Mouse (Mus musculus) myocyte (in vitro differentiated cells): ENCODE measurements at regions not wholly inside any gene's neighbourhood (a gene's known extent, or its start where the extent isn't known, plus 50 kb on each side); places are given as distances from the start of the nearest gene placed in this dataset.

Experiments used
- H3K27me3 ChIP-seq: one replicate; pipeline ENCODE4 v1.6.1; 2011; ENCODE audit not compliant: control insufficient read depth, insufficient read depth, insufficient read length
- H3K36me3 ChIP-seq: one replicate; pipeline ENCODE4 v1.6.1; 2011; ENCODE audit not compliant: control insufficient read depth, insufficient read depth
- H3K4me2 ChIP-seq: one replicate; pipeline ENCODE4 v1.6.1; 2011; ENCODE audit warnings: low read depth, control low read depth
- H3K4me3 ChIP-seq: one replicate; pipeline ENCODE4 v1.5.1; 2011; ENCODE audit warnings: mild to moderate bottlenecking, control low read depth, moderate library complexity
- H3K79me2 ChIP-seq: one replicate; pipeline ENCODE4 v1.6.1; 2011; ENCODE audit not compliant: control insufficient read depth, insufficient read depth
- H3ac ChIP-seq: one replicate; pipeline ENCODE4 v1.6.1; 2011; ENCODE audit not compliant: control insufficient read depth, insufficient read length
- CEBPB ChIP-seq: IDR thresholded peaks from 2 replicates; pipeline ENCODE4 v1.6.1; 2011; ENCODE audit warnings: mild to moderate bottlenecking, moderate library complexity; ENCODE audit not compliant: poor library complexity, insufficient read depth, severe bottlenecking
- E2F4 ChIP-seq: IDR thresholded peaks from one replicate; pipeline ENCODE4 v1.6.1; 2011; ENCODE audit warnings: mild to moderate bottlenecking, control low read depth, moderate library complexity; ENCODE audit not compliant: insufficient read depth
- MAX ChIP-seq: IDR thresholded peaks from one replicate; pipeline ENCODE4 v1.6.1; 2011; ENCODE audit warnings: low read depth, mild to moderate bottlenecking, control low read depth
- MYOD1 ChIP-seq, 3 experiments: IDR thresholded peaks; one replicate each; pipeline ENCODE4 v1.6.1; 2011; ENCODE audit warnings: control low read depth in 2 of 3, low read depth in 2 of 3, mild to moderate bottlenecking in 2 of 3, moderate library complexity in 1 of 3; ENCODE audit not compliant: insufficient read length in 2 of 3, control insufficient read depth in 1 of 3
- MYOG ChIP-seq, 3 experiments: IDR thresholded peaks; one replicate each; pipeline ENCODE4 v1.6.1; 2011; ENCODE audit warnings: control low read depth in 2 of 3, low read depth in 2 of 3, mild to moderate bottlenecking in 2 of 3; ENCODE audit not compliant: insufficient read length in 2 of 3, control insufficient read depth in 1 of 3, insufficient read depth in 1 of 3
- POLR2A ChIP-seq: IDR thresholded peaks from one replicate; pipeline ENCODE4 v1.6.1; 2011; ENCODE audit warnings: low read depth, mild to moderate bottlenecking, control low read depth, moderate library complexity; ENCODE audit not compliant: insufficient read length
- POLR2AphosphoS2 ChIP-seq: IDR thresholded peaks from one replicate; pipeline ENCODE4 v1.6.1; 2011; ENCODE audit warnings: low read depth, control low read depth; ENCODE audit not compliant: insufficient read length
- REST ChIP-seq: IDR thresholded peaks from one replicate; pipeline ENCODE4 v1.6.1; 2011; ENCODE audit warnings: mild to moderate bottlenecking, control low read depth, moderate library complexity; ENCODE audit not compliant: insufficient read depth, insufficient read length
- SRF ChIP-seq: IDR thresholded peaks from one replicate; pipeline ENCODE4 v1.6.1; 2011; ENCODE audit warnings: low read depth; ENCODE audit not compliant: control insufficient read depth, insufficient read length
- TCF12 ChIP-seq: IDR thresholded peaks from one replicate; pipeline ENCODE4 v1.6.1; 2011; ENCODE audit warnings: mild to moderate bottlenecking, control low read depth; ENCODE audit not compliant: poor library complexity, insufficient read depth, severe bottlenecking
- TCF3 ChIP-seq: IDR thresholded peaks from one replicate; pipeline ENCODE4 v1.6.1; 2011; ENCODE audit warnings: low read depth, control low read depth; ENCODE audit not compliant: insufficient read length
- USF1 ChIP-seq: IDR thresholded peaks from one replicate; pipeline ENCODE4 v1.6.1; 2011; ENCODE audit warnings: low read depth, mild to moderate bottlenecking, control low read depth, moderate library complexity

DNA sequence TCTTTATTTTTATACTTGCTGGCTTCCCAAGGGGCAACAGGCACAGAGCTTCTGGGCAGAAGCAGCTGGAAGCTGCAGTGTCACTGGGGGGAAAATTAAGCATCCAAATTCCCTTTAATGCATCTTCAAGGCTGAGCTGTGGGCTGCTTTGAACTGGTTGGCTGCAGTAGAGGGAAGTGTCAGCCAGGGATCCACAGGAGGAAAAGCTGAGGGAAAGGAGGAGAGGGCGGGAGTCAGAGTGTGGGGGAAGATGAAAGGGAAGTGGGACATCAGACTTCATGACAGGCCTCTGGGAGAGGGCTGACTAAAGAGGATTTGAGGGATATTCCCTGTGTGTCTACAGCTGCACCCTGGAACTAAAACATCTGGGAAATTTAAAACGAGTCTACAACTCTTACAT lies 77.6 kb downstream of the Cd24a start:
- no peaks in the 10 kb centered on the region for H3K36me3 ChIP-seq
- no peak overlapping the region for H3ac ChIP-seq
- TF ChIP-seq REST (no peak), POLR2AphosphoS2 (no peak), E2F4 (no peak), POLR2A (no peak), USF1 (no peak), TCF12 (no peak), MAX (no peak), MYOD1 (IDR thresholded peaks at IDR 0.05; ENCODE audit: control insufficient read depth in 1 of 3, insufficient read length in 2 of 3, low read depth in 2 of 3) (no peak), TCF3 (no peak), SRF (no peak), CEBPB (no peak), MYOG (IDR thresholded peaks at IDR 0.05; ENCODE audit: control insufficient read depth in 1 of 3, insufficient read depth in 1 of 3, insufficient read length in 2 of 3, low read depth in 2 of 3) (no peak)
- H3K79me2 ChIP-seq = no peaks in the 10 kb centered on the region
- H3K27me3 ChIP-seq = no peaks in the 10 kb centered on the region
- H3K4me2 ChIP-seq = no peak overlapping the region
- no peak overlapping the region for H3K4me3 ChIP-seq

DNA sequence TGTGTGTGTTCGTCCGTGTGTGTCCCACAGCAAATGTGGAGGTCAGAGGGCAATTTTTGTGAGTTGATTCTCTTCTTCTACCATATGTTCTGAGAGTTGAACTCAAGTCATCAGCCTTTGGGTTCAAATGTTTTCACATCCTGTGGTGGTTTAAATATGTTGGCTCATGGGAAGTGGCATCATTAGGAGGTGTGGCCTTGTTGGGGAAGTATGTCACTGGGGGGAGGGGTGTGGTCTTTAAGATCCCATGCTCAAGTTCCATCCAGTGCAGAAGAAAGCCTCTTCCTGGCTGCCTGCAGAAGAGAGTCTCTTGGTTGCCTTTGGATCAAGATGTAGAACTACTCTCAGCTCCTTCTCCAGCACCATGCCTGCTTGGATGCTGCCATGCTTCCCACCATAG lies 78.1 kb downstream of the Cd24a start:
- Histone ChIP-seq H3K4me3 (no peak overlapping the region), H3K4me2 (no peak overlapping the region), H3K27me3 (no peaks in the 10 kb centered on the region), H3K36me3 (no peaks in the 10 kb centered on the region), H3K79me2 (no peaks in the 10 kb centered on the region), H3ac (no peak overlapping the region)
- no peak for TF ChIP-seq USF1
- TF ChIP-seq MYOD1 (IDR thresholded peaks at IDR 0.05; ENCODE audit: control insufficient read depth in 1 of 3, insufficient read length in 2 of 3, low read depth in 2 of 3) = no peak
- no peak for TF ChIP-seq E2F4
- TF ChIP-seq SRF = no peak
- no peak for TF ChIP-seq TCF3
- TF ChIP-seq MAX = no peak
- TF ChIP-seq MYOG (IDR thresholded peaks at IDR 0.05; ENCODE audit: control insufficient read depth in 1 of 3, insufficient read depth in 1 of 3, insufficient read length in 2 of 3, low read depth in 2 of 3) = no peak
- no peak for TF ChIP-seq POLR2AphosphoS2
- no peak for TF ChIP-seq TCF12

DNA sequence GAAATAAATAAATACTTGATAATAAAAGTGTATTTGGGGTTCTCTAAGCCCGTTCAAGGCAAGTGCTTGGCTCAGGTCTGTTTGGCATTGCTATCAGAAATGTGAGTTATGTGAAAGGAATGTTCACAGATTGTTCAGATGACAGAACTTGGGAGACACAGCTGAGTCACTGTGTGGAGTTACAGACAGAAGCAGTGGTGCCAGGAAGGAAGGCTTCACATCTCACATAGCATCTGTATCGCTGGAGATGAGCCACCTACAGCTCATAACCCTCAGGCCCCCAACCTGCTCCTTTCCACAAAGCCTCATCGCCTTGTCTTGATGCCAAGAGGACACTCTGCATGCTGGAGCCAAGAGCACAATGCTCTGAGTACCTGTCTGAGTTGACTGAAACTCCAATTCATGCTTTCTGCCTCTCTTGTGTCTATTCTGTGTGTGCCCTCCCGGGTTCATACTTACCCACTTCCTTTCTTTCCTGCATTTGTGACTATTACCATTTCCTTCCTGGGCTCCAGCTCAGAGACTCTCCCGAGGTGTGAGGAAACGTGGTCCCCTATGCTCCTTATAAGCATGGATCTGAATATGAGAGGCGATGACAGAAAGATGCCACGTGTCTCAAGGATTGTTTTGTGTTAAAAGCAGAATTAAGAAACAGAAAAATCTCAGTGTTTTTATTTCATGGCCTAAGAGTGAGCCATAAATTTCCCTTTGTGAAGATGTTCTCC lies 79.6 kb downstream of the Cd24a start:
- no peak for TF ChIP-seq REST
- no peak for TF ChIP-seq TCF3
- no peak for TF ChIP-seq USF1
- no peak for TF ChIP-seq POLR2A
- no peak for TF ChIP-seq POLR2AphosphoS2
- no peak for TF ChIP-seq MYOG (IDR thresholded peaks at IDR 0.05; ENCODE audit: control insufficient read depth in 1 of 3, insufficient read depth in 1 of 3, insufficient read length in 2 of 3, low read depth in 2 of 3)
- TF ChIP-seq MAX = no peak
- TF ChIP-seq MYOD1 (IDR thresholded peaks at IDR 0.05; ENCODE audit: control insufficient read depth in 1 of 3, insufficient read length in 2 of 3, low read depth in 2 of 3) = no peak
- no peak for TF ChIP-seq E2F4
- TF ChIP-seq SRF = no peak
- TF ChIP-seq TCF12 = no peak
- TF ChIP-seq CEBPB = no peak
- Histone ChIP-seq H3K4me2 (no peak overlapping the region), H3K36me3 (no peaks in the 10 kb centered on the region), H3ac (no peak overlapping the region), H3K79me2 (no peaks in the 10 kb centered on the region), H3K4me3 (no peak overlapping the region), H3K27me3 (no peaks in the 10 kb centered on the region)

DNA sequence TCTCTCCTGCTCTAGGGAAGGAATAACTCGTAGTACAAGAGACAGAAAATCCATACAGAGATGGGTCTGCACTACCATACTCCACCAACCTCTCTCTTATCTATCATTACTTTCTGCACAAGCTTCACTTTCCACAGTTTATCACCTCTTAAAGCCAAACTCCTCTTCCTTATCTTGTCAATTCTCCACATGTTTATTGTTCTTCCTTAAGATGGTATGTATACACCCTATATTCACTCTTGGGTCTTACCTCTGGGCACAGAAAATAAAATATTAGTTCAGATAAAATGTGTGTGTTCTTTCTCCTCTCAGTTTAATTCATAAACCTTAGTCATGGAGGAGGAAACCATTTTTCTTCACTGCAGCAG lies 80.1 kb downstream of the Cd24a start:
- no peaks in the 10 kb centered on the region for H3K79me2 ChIP-seq
- TF ChIP-seq REST (no peak), USF1 (no peak), MAX (no peak), CEBPB (no peak), TCF3 (no peak), E2F4 (no peak), MYOD1 (IDR thresholded peaks at IDR 0.05; ENCODE audit: control insufficient read depth in 1 of 3, insufficient read length in 2 of 3, low read depth in 2 of 3) (no peak), POLR2A (no peak), SRF (no peak), TCF12 (no peak), MYOG (IDR thresholded peaks at IDR 0.05; ENCODE audit: control insufficient read depth in 1 of 3, insufficient read depth in 1 of 3, insufficient read length in 2 of 3, low read depth in 2 of 3) (no peak), POLR2AphosphoS2 (no peak)
- no peak overlapping the region for H3K4me2 ChIP-seq
- no peaks in the 10 kb centered on the region for H3K36me3 ChIP-seq
- H3K27me3 ChIP-seq = no peaks in the 10 kb centered on the region
- no peak overlapping the region for H3K4me3 ChIP-seq
- H3ac ChIP-seq = no peak overlapping the region
